Mouse (Mus musculus): ENCODE results near the gene Pnlip. TPM values are rescaled to one million over a fixed set of nuclear protein-coding genes. Genes with fewer than 3 reads are reported as not detected.

The Pnlip gene
- polyA plus RNA-seq (2015; fragmentation: Nextera tagmentation; extraction: Ambion mirVana): 0.11 and 0.24 TPM in 2 replicates

GRCm38 (mm10) chr19:58652198-58652597 lies at the start of gene Pnlip:
TSS of gene Pnlip (plus strand) at chr19:58652498.
- no peak for DNase-seq (ENCODE audit: low spot score)
- TF ChIP-seq CTCF (IDR thresholded peaks at IDR 0.05; ENCODE audit: low read depth): no peak
- no peak for TF ChIP-seq EP300 (optimal IDR thresholded peaks at IDR 0.05)
- Histone ChIP-seq H3K4me2 (replicated peaks; ENCODE audit: low read depth) (no peak within 1 kb of the TSS), H3K9me3 (ENCODE audit: control insufficient read depth, low read length) (no peaks in the 10 kb centered on the region), H3K36me3 (ENCODE audit: control insufficient read depth, insufficient read depth, low read length) (no peaks in the 10 kb centered on the region), H3K27me3 (ENCODE audit: control insufficient read depth, insufficient read depth, low read length) (no peaks in the 10 kb centered on the region), H3K27ac (replicated peaks) (no peak within 1 kb of the TSS), H3K4me3 (ENCODE audit: low read depth, low read length) (no peak within 1 kb of the TSS), H3K4me1 (replicated peaks; ENCODE audit: control insufficient read depth, insufficient read depth) (no peaks in the 10 kb centered on the region), H3K9ac (ENCODE audit: low read length) (no peak within 1 kb of the TSS)
- 63% methylated on average over 5 of the region's 5 CpGs for WGBS
- no peak for ATAC-seq (ENCODE audit: low FRiP score, low TSS enrichment)

- H3K9ac ChIP-seq (ENCODE audit: low read length): no peak overlapping the region
- no peak overlapping the region for H3K4me2 ChIP-seq (replicated peaks; ENCODE audit: low read depth)
- no peak; the same call in 1 of the 2 replicates for ATAC-seq (ENCODE audit: low FRiP score, low TSS enrichment)
- H3K27me3 ChIP-seq (ENCODE audit: control insufficient read depth, insufficient read depth, low read length): no peaks in the 10 kb centered on the region
- H3K36me3 ChIP-seq (ENCODE audit: control insufficient read depth, insufficient read depth, low read length): no peaks in the 10 kb centered on the region
- H3K27ac ChIP-seq (replicated peaks): no peak overlapping the region
- 33% methylated on average over 1 of the region's 1 CpGs for WGBS
- DNase-seq (ENCODE audit: low spot score): peak; percentile 40
- H3K4me3 ChIP-seq (ENCODE audit: low read depth, low read length): no peak overlapping the region
- TF ChIP-seq EP300 (optimal IDR thresholded peaks at IDR 0.05) (no peak), CTCF (IDR thresholded peaks at IDR 0.05; ENCODE audit: low read depth) (no peak)
- H3K9me3 ChIP-seq (ENCODE audit: control insufficient read depth, low read length): no peaks in the 10 kb centered on the region
- no peaks in the 10 kb centered on the region for H3K4me1 ChIP-seq (replicated peaks; ENCODE audit: control insufficient read depth, insufficient read depth)
These were observed 42.6 kb upstream of the Pnlip start for GRCm38 (mm10) chr19:58609716-58610115.

GRCm38 (mm10) chr19:58612745-58613144 lies 39.6 kb upstream of the Pnlip start:
- WGBS: 47% methylated on average over 3 of the region's 3 CpGs
- no peak overlapping the region for H3K27ac ChIP-seq (replicated peaks)

GRCm38 (mm10) chr19:58616606-58617005 lies 35.7 kb upstream of the Pnlip start:
- TF ChIP-seq CTCF (IDR thresholded peaks at IDR 0.05; ENCODE audit: low read depth) (no peak), EP300 (optimal IDR thresholded peaks at IDR 0.05) (no peak)
- Histone ChIP-seq H3K36me3 (ENCODE audit: control insufficient read depth, insufficient read depth, low read length) (no peaks in the 10 kb centered on the region), H3K9ac (ENCODE audit: low read length) (no peak overlapping the region), H3K9me3 (ENCODE audit: control insufficient read depth, low read length) (no peaks in the 10 kb centered on the region), H3K4me1 (replicated peaks; ENCODE audit: control insufficient read depth, insufficient read depth) (no peaks in the 10 kb centered on the region), H3K27ac (replicated peaks) (no peak overlapping the region), H3K4me2 (replicated peaks; ENCODE audit: low read depth) (no peak overlapping the region), H3K27me3 (ENCODE audit: control insufficient read depth, insufficient read depth, low read length) (no peaks in the 10 kb centered on the region), H3K4me3 (ENCODE audit: low read depth, low read length) (no peak overlapping the region)
- ATAC-seq (ENCODE audit: low FRiP score, low TSS enrichment) (peak; percentile 80), DNase-seq (ENCODE audit: low spot score) (peak; percentile 65)
- 36% methylated on average over 7 of the region's 7 CpGs for WGBS

More at GRCm38 (mm10) chr19:58612745-58613144, 39.6 kb upstream of the Pnlip start:
- Histone ChIP-seq H3K9ac (ENCODE audit: low read length) (no peak overlapping the region), H3K4me3 (ENCODE audit: low read depth, low read length) (no peak overlapping the region), H3K27me3 (ENCODE audit: control insufficient read depth, insufficient read depth, low read length) (no peaks in the 10 kb centered on the region), H3K9me3 (ENCODE audit: control insufficient read depth, low read length) (no peaks in the 10 kb centered on the region), H3K4me2 (replicated peaks; ENCODE audit: low read depth) (no peak overlapping the region), H3K4me1 (replicated peaks; ENCODE audit: control insufficient read depth, insufficient read depth) (no peaks in the 10 kb centered on the region), H3K36me3 (ENCODE audit: control insufficient read depth, insufficient read depth, low read length) (no peaks in the 10 kb centered on the region)
- DNase-seq (ENCODE audit: low spot score): peak; percentile 79
- TF ChIP-seq CTCF (IDR thresholded peaks at IDR 0.05; ENCODE audit: low read depth) (no peak), EP300 (optimal IDR thresholded peaks at IDR 0.05) (no peak)
- ATAC-seq (ENCODE audit: low FRiP score, low TSS enrichment): peak; percentile 92

- H3K27me3 ChIP-seq (ENCODE audit: control insufficient read depth, insufficient read depth, low read length): no peaks in the 10 kb centered on the region
- no peaks in the 10 kb centered on the region for H3K9me3 ChIP-seq (ENCODE audit: control insufficient read depth, low read length)
- 60% methylated on average over 3 of the region's 3 CpGs for WGBS
- H3K4me2 ChIP-seq (replicated peaks; ENCODE audit: low read depth): no peak overlapping the region
- H3K4me3 ChIP-seq (ENCODE audit: low read depth, low read length): no peak overlapping the region
- no peaks in the 10 kb centered on the region for H3K36me3 ChIP-seq (ENCODE audit: control insufficient read depth, insufficient read depth, low read length)
- H3K9ac ChIP-seq (ENCODE audit: low read length): no peak overlapping the region
- TF ChIP-seq EP300 (optimal IDR thresholded peaks at IDR 0.05): no peak
- TF ChIP-seq CTCF (IDR thresholded peaks at IDR 0.05; ENCODE audit: low read depth): no peak
- no peaks in the 10 kb centered on the region for H3K4me1 ChIP-seq (replicated peaks; ENCODE audit: control insufficient read depth, insufficient read depth)
- no peak overlapping the region for H3K27ac ChIP-seq (replicated peaks)
- DNase-seq (ENCODE audit: low spot score) (no peak), ATAC-seq (ENCODE audit: low FRiP score, low TSS enrichment) (no peak)
These were observed 31.6 kb upstream of the Pnlip start for GRCm38 (mm10) chr19:58620661-58621060.

GRCm38 (mm10) chr19:58621646-58622045 lies 30.7 kb upstream of the Pnlip start:
- Histone ChIP-seq H3K36me3 (ENCODE audit: control insufficient read depth, insufficient read depth, low read length) (no peaks in the 10 kb centered on the region), H3K27ac (replicated peaks) (no peak overlapping the region), H3K27me3 (ENCODE audit: control insufficient read depth, insufficient read depth, low read length) (no peaks in the 10 kb centered on the region), H3K4me2 (replicated peaks; ENCODE audit: low read depth) (no peak overlapping the region), H3K4me1 (replicated peaks; ENCODE audit: control insufficient read depth, insufficient read depth) (no peaks in the 10 kb centered on the region), H3K9me3 (ENCODE audit: control insufficient read depth, low read length) (no peaks in the 10 kb centered on the region), H3K4me3 (ENCODE audit: low read depth, low read length) (no peak overlapping the region), H3K9ac (ENCODE audit: low read length) (no peak overlapping the region)
- DNase-seq (ENCODE audit: low spot score): no peak
- 63% methylated on average over 1 of the region's 1 CpGs for WGBS
- TF ChIP-seq CTCF (IDR thresholded peaks at IDR 0.05; ENCODE audit: low read depth): no peak
- no peak for TF ChIP-seq EP300 (optimal IDR thresholded peaks at IDR 0.05)
- ATAC-seq (ENCODE audit: low FRiP score, low TSS enrichment): no peak

Data from stomach, postnatal 0 days (tissue).